Mouse (Mus musculus) liver, postnatal 0 days (tissue): ENCODE data around the gene Rbfox3.

Source experiments
- CTCF ChIP-seq: sonication (generic); IDR thresholded peaks from 2 replicates; pipeline ENCODE4 v1.5.1; 2016; ENCODE audit warnings: antibody characterized with exemption, low read depth
- EP300 ChIP-seq: IDR thresholded peaks from 2 replicates; pipeline ENCODE4 v1.6.1; 2016; ENCODE audit warnings: antibody characterized with exemption, low read depth, mild to moderate bottlenecking

- TF ChIP-seq CTCF = no peak
- no peak for TF ChIP-seq EP300
Measured at GRCm38 (mm10) chr11:118528761-118529160, 382.6 kb downstream of the Rbfox3 start.
